ENCODE assay signal across 9 mouse cellular contexts in genomic region chrX:73774168-73774760, GRCm38 (mm10). TPM values are rescaled to one million over a fixed set of nuclear protein-coding genes. Genes with fewer than 3 reads are reported as not detected.
DNase-seq lines count a peak whose midpoint lies in the region; ATAC-seq and TF ChIP-seq lines count a peak whose summit lies in the region.
"Had no signal": no experiment of that assay in that cellular context is flagged by ENCODE, and none has a peak within 500 bp of the region (broad histone marks: within the 10 kb centered on the region; RNA-seq: fewer than 3 reads in every experiment).

Srpk3 (plus strand) TSS chrX:73774405.

- H3K9ac ChIP-seq in embryonic facial prominence, embryonic 14.5 days (ENCODE audit: low read depth, low read length) = no peak within 1 kb of the TSS
- no peak within 1 kb of the TSS for H3K9ac ChIP-seq in hindbrain, embryonic 12.5 days
- H3K9ac ChIP-seq: liver, embryonic 14.5 days had no signal

- 47% methylated on average over 6 of the region's 9 CpGs for WGBS in embryonic facial prominence, embryonic 14.5 days
- 72% methylated on average over 9 of the region's 9 CpGs for WGBS in embryonic facial prominence, embryonic 10.5 days
- 59% methylated on average over 9 of the region's 9 CpGs for WGBS in hindbrain, embryonic 12.5 days
- WGBS in olfactory bulb, adult 2 months = 43% methylated on average over 9 of the region's 9 CpGs

- no peaks in the 10 kb centered on the region for H3K4me1 ChIP-seq in embryonic facial prominence, embryonic 14.5 days (ENCODE audit: control insufficient read depth, insufficient read depth, low read length)
- H3K4me1 ChIP-seq in embryonic facial prominence, embryonic 10.5 days = 0 out of 2 replicates have a peak, but pooled peaks cover 3% of the 10 kb centered on the region
- peaks cover 4% of the 10 kb centered on the region; the same call in 1 of the 2 replicates for H3K4me1 ChIP-seq in hindbrain, embryonic 12.5 days
- H3K4me1 ChIP-seq in olfactory bulb, adult 2 months (ENCODE audit: control insufficient read depth, insufficient read depth, low read length) = peaks cover 12% of the 10 kb centered on the region; the same call in 1 of the 2 replicates

- H3K9me3 ChIP-seq in embryonic facial prominence, embryonic 14.5 days (ENCODE audit: control insufficient read depth, low read length) = no peaks in the 10 kb centered on the region
- H3K9me3 ChIP-seq in embryonic facial prominence, embryonic 10.5 days = no peaks in the 10 kb centered on the region
- H3K9me3 ChIP-seq in hindbrain, embryonic 12.5 days (replicated peaks) = no peaks in the 10 kb centered on the region

- no peak for TF ChIP-seq CTCF in olfactory bulb, adult 2 months (IDR thresholded peaks at IDR 0.05; ENCODE audit: insufficient read depth, low read depth, low read length)

- H3K27me3 ChIP-seq in embryonic facial prominence, embryonic 14.5 days (replicated peaks; ENCODE audit: control insufficient read depth, insufficient read depth, low read length) = no peaks in the 10 kb centered on the region
- H3K27me3 ChIP-seq in embryonic facial prominence, embryonic 10.5 days (replicated peaks; ENCODE audit: low read depth, poor library complexity, severe bottlenecking) = peaks cover 23% of the 10 kb centered on the region; the same call in 1 of the 2 replicates
- H3K27me3 ChIP-seq in hindbrain, embryonic 12.5 days = no peaks in the 10 kb centered on the region

- peak; percentile 13 for DNase-seq in embryonic facial prominence, embryonic 14.5 days (ENCODE audit: low spot score)
- DNase-seq in embryonic facial prominence, embryonic 10.5 days (ENCODE audit: low spot score) = no peak
- peak; percentile 13 for DNase-seq in retina, adult 2 months (ENCODE audit: low read depth, low spot score)
- DNase-seq in retina, embryonic 14.5 days (ENCODE audit: low spot score) = no peak
- DNase-seq in embryo, embryonic 9.5 days (ENCODE audit: extremely low spot score) = no peak

- peaks cover 18% of the 10 kb centered on the region; the same call in 1 of the 2 replicates for H3K36me3 ChIP-seq in embryonic facial prominence, embryonic 14.5 days (ENCODE audit: control insufficient read depth, insufficient read depth, low read length)
- H3K36me3 ChIP-seq in embryonic facial prominence, embryonic 10.5 days (replicated peaks) = peaks cover 36% of the 10 kb centered on the region
- H3K36me3 ChIP-seq in hindbrain, embryonic 12.5 days = peaks cover 15% of the 10 kb centered on the region

- H3K4me3 ChIP-seq in embryonic facial prominence, embryonic 14.5 days (ENCODE audit: low read depth, low read length) = no peak within 1 kb of the TSS
- no peak within 1 kb of the TSS for H3K4me3 ChIP-seq in embryonic facial prominence, embryonic 10.5 days
- H3K4me3 ChIP-seq in hindbrain, embryonic 12.5 days = no peak within 1 kb of the TSS
- peak within 1 kb of the TSS; percentile 15; the same call in 1 of the 2 replicates for H3K4me3 ChIP-seq in olfactory bulb, adult 2 months (ENCODE audit: insufficient read depth, low read depth, low read length)

- ATAC-seq in embryonic facial prominence, embryonic 14.5 days (ENCODE audit: low read depth) = peak; percentile 60
- peak; percentile 48; the same call in 1 of the 2 replicates for ATAC-seq in hindbrain, embryonic 12.5 days (ENCODE audit: low FRiP score)
- no peak for ATAC-seq in CD4-positive, CD25-positive, alpha-beta regulatory T cell, adult 4 months

- no peak within 1 kb of the TSS for H3K4me2 ChIP-seq in embryonic facial prominence, embryonic 14.5 days (ENCODE audit: low read depth, low read length)
- no peak within 1 kb of the TSS for H3K4me2 ChIP-seq in hindbrain, embryonic 12.5 days (replicated peaks)

- no peak for TF ChIP-seq POLR2A in olfactory bulb, adult 2 months (IDR thresholded peaks at IDR 0.05; ENCODE audit: insufficient read depth, low read depth, low read length)

- H3K27ac ChIP-seq in embryonic facial prominence, embryonic 14.5 days (replicated peaks; ENCODE audit: low read depth, low read length) = no peak within 1 kb of the TSS; the same call in 1 of the 2 replicates
- no peak within 1 kb of the TSS for H3K27ac ChIP-seq in embryonic facial prominence, embryonic 10.5 days (replicated peaks)
- no peak within 1 kb of the TSS for H3K27ac ChIP-seq in hindbrain, embryonic 12.5 days
- peak within 1 kb of the TSS; percentile 53 for H3K27ac ChIP-seq in olfactory bulb, adult 2 months (ENCODE audit: insufficient read depth, low read depth, low read length)
- H3K27ac ChIP-seq: liver, embryonic 14.5 days had no signal

RNA-seq across cellular contexts. Expression of gene Srpk3, which starts in this region (rescaled TPM):
- 54.6 and 63.2 TPM in 2 replicates for polyA plus RNA-seq in embryonic facial prominence, embryonic 14.5 days (2014; fragmentation: Nextera tagmentation; extraction: Ambion mirVana)
- polyA plus RNA-seq in embryonic facial prominence, embryonic 10.5 days (2016; fragmentation: Nextera tagmentation; extraction: Ambion mirVana) = 1.00 and 2.0 TPM in 2 replicates
- polyA plus RNA-seq in hindbrain, embryonic 12.5 days (2016; fragmentation: Nextera tagmentation; extraction: Ambion mirVana) = 2.7 and 5.4 TPM in 2 replicates
- not detected in 2 replicates for polyA plus RNA-seq in olfactory bulb, adult 2 months (2012; ENCODE audit: insufficient read depth, insufficient read length, low replicate concordance, missing spikeins)
- 1 to 10 TPM in 1 of 2 experiments, under 1 TPM in 1; 0.12 to 3.4 TPM for polyA plus RNA-seq in CD4-positive, CD25-positive, alpha-beta regulatory T cell, adult 4 months (2017; shearing (Covaris generic))

Comparison
In these comparisons a context has a peak if more than half of its experiments do, and no peak if none do; other contexts are left out.
1. DNase-seq: peak in embryonic facial prominence, embryonic 14.5 days (single experiment) and retina, adult 2 months (single experiment); none in embryonic facial prominence, embryonic 10.5 days (single experiment), retina, embryonic 14.5 days (single experiment) and embryo, embryonic 9.5 days (single experiment).